Mouse (Mus musculus): ENCODE results near the gene Sike1. TPM values are rescaled to one million over a fixed set of nuclear protein-coding genes. Genes with fewer than 3 reads are reported as not detected.

Gene Sike1
- total RNA-seq (2021) = 100 to 1,000 TPM; 111 to 119 TPM

GRCm38 (mm10) chr3:102995605-102996321, at the start of gene Sike1:
TSS of gene Sike1 (plus strand) at chr3:102995708.
- DNase-seq = peak; percentile 96

GRCm38 (mm10) chr3:102946312-102946711, 49.2 kb upstream of the Sike1 start:
- no peak for DNase-seq

GRCm38 (mm10) chr3:102946861-102947260, 48.6 kb upstream of the Sike1 start:
- DNase-seq = no peak

- DNase-seq = no peak
Measured at GRCm38 (mm10) chr3:102954476-102954875, 41.0 kb upstream of the Sike1 start.

- DNase-seq = no peak
Measured at GRCm38 (mm10) chr3:102955143-102955542, 40.4 kb upstream of the Sike1 start.

GRCm38 (mm10) chr3:102955596-102955995, 39.9 kb upstream of the Sike1 start:
- no peak for DNase-seq

- DNase-seq = no peak
Measured at GRCm38 (mm10) chr3:102964033-102964432, 31.5 kb upstream of the Sike1 start, which contains the start of gene Nr1h5. TSS of gene Nr1h5 (minus strand) at chr3:102964133.

- no peak for DNase-seq
Measured at GRCm38 (mm10) chr3:102970067-102970466, 25.4 kb upstream of the Sike1 start.

GRCm38 (mm10) chr3:102970508-102970907, 25.0 kb upstream of the Sike1 start:
- DNase-seq = no peak

- DNase-seq = no peak
Measured at GRCm38 (mm10) chr3:102976906-102977305, 18.6 kb upstream of the Sike1 start.

GRCm38 (mm10) chr3:102979550-102980348, 15.8 kb upstream of the Sike1 start:
- DNase-seq = no peak

- no peak for DNase-seq
Measured at GRCm38 (mm10) chr3:102980349-102980736, 15.2 kb upstream of the Sike1 start.

- no peak for DNase-seq
Measured at GRCm38 (mm10) chr3:102991041-102991440, 4.5 kb upstream of the Sike1 start.

GRCm38 (mm10) chr3:102992936-102993335, 2.6 kb upstream of the Sike1 start:
- DNase-seq = peak; percentile 33

GRCm38 (mm10) chr3:102995233-102995604, 289 bp upstream of the Sike1 start:
- DNase-seq = no peak

GRCm38 (mm10) chr3:102997036-102997435, 1.5 kb downstream of the Sike1 start:
- DNase-seq = peak; percentile 32

- no peak for DNase-seq
Measured at GRCm38 (mm10) chr3:102997591-102997990, 2.1 kb downstream of the Sike1 start.

GRCm38 (mm10) chr3:103001595-103001994, 6.1 kb downstream of the Sike1 start:
- no peak for DNase-seq

GRCm38 (mm10) chr3:103017350-103017749, 21.8 kb downstream of the Sike1 start:
- DNase-seq = no peak

- no peak for DNase-seq
Measured at GRCm38 (mm10) chr3:103019462-103019861, 24.0 kb downstream of the Sike1 start.

GRCm38 (mm10) chr3:103020249-103020942, 24.9 kb downstream of the Sike1 start, which contains the start of gene Csde1:
TSS of gene Csde1 (plus strand) at chr3:103020426.
- peak; percentile 97 for DNase-seq

- DNase-seq = peak; percentile 93
Measured at GRCm38 (mm10) chr3:103020943-103021638, 25.6 kb downstream of the Sike1 start.

Measured in heart, postnatal 4 days (tissue).